Comparison of ENCODE assay signal across 14 mouse cellular contexts in the genomic region with DNA sequence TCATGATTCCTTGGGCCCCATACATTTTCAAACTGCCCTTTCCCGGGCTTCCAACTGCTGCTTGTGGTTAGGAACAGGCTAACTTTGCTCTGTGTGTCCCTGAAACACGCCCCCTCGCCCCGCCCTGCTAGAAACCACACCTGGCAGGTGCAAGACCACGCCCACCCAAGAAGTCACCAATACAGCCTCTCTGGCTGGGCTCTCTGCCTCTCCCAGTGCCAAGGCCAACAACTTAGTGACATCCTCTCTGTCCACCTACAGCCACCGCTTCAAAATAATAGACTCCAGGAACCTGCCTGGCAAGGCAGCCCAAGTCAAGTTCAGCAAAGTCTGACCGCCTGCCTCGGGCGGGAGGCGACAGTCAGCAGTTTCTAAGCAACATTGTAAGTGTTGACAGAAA. TPM values are rescaled to one million over a fixed set of nuclear protein-coding genes. Genes with fewer than 3 reads are reported as not detected.
A peak's percentile ranks its signal among the peaks of the same experiment; 100 is the strongest.
DNase-seq lines count a peak whose midpoint lies in the region; ATAC-seq lines count a peak whose summit lies in the region.
"Had no signal": no experiment of that assay in that cellular context is flagged by ENCODE, and none has a peak within 500 bp of the region (broad histone marks: within the 10 kb centered on the region; RNA-seq: fewer than 3 reads in every experiment).

No protein-coding gene starts in this region.

- no peak overlapping the region for H3K4me2 ChIP-seq in kidney, embryonic 15.5 days
- H3K4me2 ChIP-seq in intestine, embryonic 14.5 days (ENCODE audit: low read length) = peak overlapping the region; percentile 33
- H3K4me2 ChIP-seq in stomach, embryonic 15.5 days = peak overlapping the region; percentile 40

- no peaks in the 10 kb centered on the region for H3K36me3 ChIP-seq in kidney, embryonic 15.5 days
- H3K36me3 ChIP-seq in intestine, embryonic 14.5 days (ENCODE audit: control insufficient read depth, insufficient read depth, low read length) = no peaks in the 10 kb centered on the region
- H3K36me3 ChIP-seq in stomach, embryonic 15.5 days = no peaks in the 10 kb centered on the region

- H3K9ac ChIP-seq in kidney, embryonic 15.5 days = no peak overlapping the region
- no peak overlapping the region for H3K9ac ChIP-seq in intestine, embryonic 14.5 days (ENCODE audit: low read length)
- H3K9ac ChIP-seq in stomach, embryonic 15.5 days = no peak overlapping the region
- H3K9ac ChIP-seq: forebrain, postnatal 0 days had no signal

- H3K27me3 ChIP-seq in kidney, embryonic 15.5 days = no peaks in the 10 kb centered on the region
- no peaks in the 10 kb centered on the region for H3K27me3 ChIP-seq in intestine, embryonic 14.5 days (replicated peaks; ENCODE audit: control insufficient read depth, insufficient read depth, low read length)
- no peaks in the 10 kb centered on the region for H3K27me3 ChIP-seq in stomach, embryonic 15.5 days (replicated peaks)

- H3K9me3 ChIP-seq in kidney, embryonic 15.5 days (replicated peaks) = no peaks in the 10 kb centered on the region
- no peaks in the 10 kb centered on the region for H3K9me3 ChIP-seq in intestine, embryonic 14.5 days (ENCODE audit: control insufficient read depth, low read length)
- no peaks in the 10 kb centered on the region for H3K9me3 ChIP-seq in stomach, embryonic 15.5 days

- H3K4me3 ChIP-seq in kidney, embryonic 15.5 days (replicated peaks) = no peak overlapping the region
- H3K4me3 ChIP-seq in intestine, embryonic 14.5 days (ENCODE audit: low read depth, low read length) = no peak overlapping the region
- no peak overlapping the region for H3K4me3 ChIP-seq in stomach, embryonic 15.5 days (replicated peaks)

- ATAC-seq in kidney, embryonic 15.5 days (replicated peaks; ENCODE audit: low FRiP score) = no peak; the same call in 1 of the 2 replicates
- ATAC-seq in intestine, embryonic 14.5 days (replicated peaks; ENCODE audit: low FRiP score, low TSS enrichment, low read depth) = peak; percentile 81
- ATAC-seq in stomach, embryonic 15.5 days (ENCODE audit: insufficient read depth, low FRiP score, low read depth) = peak; percentile 87
- ATAC-seq: forebrain, postnatal 0 days had no signal

- no peak overlapping the region for H3K27ac ChIP-seq in kidney, embryonic 15.5 days
- peak overlapping the region; percentile 59; the same call in 1 of the 2 replicates for H3K27ac ChIP-seq in intestine, embryonic 14.5 days (ENCODE audit: low read depth)
- peak overlapping the region; percentile 78; the same call in 1 of the 2 replicates for H3K27ac ChIP-seq in stomach, embryonic 15.5 days

- 59% methylated on average over 10 of the region's 10 CpGs for WGBS in kidney, embryonic 15.5 days
- 37% methylated on average over 10 of the region's 10 CpGs for WGBS in intestine, embryonic 14.5 days
- WGBS in stomach, embryonic 15.5 days = 42% methylated on average over 10 of the region's 10 CpGs

- peak; percentile 62 for DNase-seq in kidney, adult 18-20 months
- DNase-seq in intestine, embryonic 14.5 days (ENCODE audit: low spot score) = peak; percentile 75
- DNase-seq in lung, adult 18-20 months = peak; percentile 88 to 94
- no peak for DNase-seq in right cerebral cortex, postnatal 4 days
- no peak for DNase-seq in left cerebral cortex, adult 8-10 months (ENCODE audit: low spot score in 2 of 2)
- DNase-seq in spleen, adult 12 weeks (ENCODE audit: low spot score) = no peak
- DNase-seq: adrenal gland, adult 2 months; forebrain, postnatal 0 days; heart, adult 11 months; heart, postnatal 36 days; thymus, postnatal 36 days had no signal

- no peaks in the 10 kb centered on the region for H3K4me1 ChIP-seq in kidney, embryonic 15.5 days
- no peaks in the 10 kb centered on the region for H3K4me1 ChIP-seq in intestine, embryonic 14.5 days (replicated peaks; ENCODE audit: control insufficient read depth, insufficient read depth, low read length)
- H3K4me1 ChIP-seq in stomach, embryonic 15.5 days = 0 out of 2 replicates have a peak, but pooled peaks cover 4% of the 10 kb centered on the region

RNA-seq across cellular contexts. Expression of a gene that starts 53.3 kb away (rescaled TPM):
- polyA plus RNA-seq in kidney, embryonic 15.5 days (2015; fragmentation: Nextera tagmentation; extraction: Ambion mirVana) = 2.2 and 2.3 TPM in 2 replicates
- polyA plus RNA-seq in intestine, embryonic 14.5 days (2014; fragmentation: Nextera tagmentation; extraction: Ambion mirVana) = 11.8 and 12.6 TPM in 2 replicates
- 13.3 and 15.0 TPM in 2 replicates for polyA plus RNA-seq in stomach, embryonic 15.5 days (2015; fragmentation: Nextera tagmentation; extraction: Ambion mirVana)
- total RNA-seq in left cerebral cortex, adult 8-10 months (2022) = 100 to 1,000 TPM; 243 to 289 (median 255) TPM
- total RNA-seq: common myeloid progenitor, adult 5-6 weeks had no signal

Comparison
In these comparisons a context has a peak if more than half of its experiments do, and no peak if none do; other contexts are left out.
1. DNase-seq: peak in kidney, adult 18-20 months (single experiment), intestine, embryonic 14.5 days (single experiment) and lung, adult 18-20 months (2 of 2); none in right cerebral cortex, postnatal 4 days (single experiment), left cerebral cortex, adult 8-10 months (0 of 2) and spleen, adult 12 weeks (single experiment).